Mouse (Mus musculus): ENCODE data around the gene Lrrc8e.

The Lrrc8e gene

DNA sequence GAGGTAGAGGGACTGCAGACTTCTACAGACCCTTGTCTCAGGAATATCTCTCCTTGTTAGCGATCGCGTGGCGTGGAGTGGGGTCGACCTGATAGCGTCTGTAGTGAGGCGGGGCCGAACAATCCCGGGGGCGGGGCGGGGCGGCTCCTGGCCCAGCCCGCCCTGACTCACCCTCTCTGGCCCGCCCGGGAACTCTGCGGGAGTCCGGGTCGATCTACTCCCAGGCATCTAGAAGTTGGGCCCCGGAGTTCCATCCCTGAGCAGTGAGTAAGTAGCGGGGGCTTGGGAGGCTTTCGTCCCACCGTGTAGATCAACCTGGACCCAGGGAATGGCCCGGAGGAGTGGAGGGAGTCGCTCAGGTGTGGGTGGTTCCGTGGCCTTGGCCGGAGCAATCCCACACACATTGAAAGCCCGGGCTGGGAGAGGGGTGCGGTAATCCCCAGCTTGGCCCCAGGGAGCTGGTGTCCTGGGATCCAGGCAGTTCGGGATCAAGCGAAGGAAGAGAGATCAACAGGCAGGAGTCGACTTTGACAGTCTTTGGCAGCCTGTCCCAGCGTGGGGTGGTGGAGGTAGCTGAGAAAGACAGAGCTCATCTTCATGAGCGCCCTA, at the start of gene Lrrc8e:
Gene Lrrc8e, plus strand, starts transcription at position 89 of the 609 bp plus-strand sequence.
- DNase-seq (ENCODE audit: low spot score in 2 of 2), result no peak

DNA sequence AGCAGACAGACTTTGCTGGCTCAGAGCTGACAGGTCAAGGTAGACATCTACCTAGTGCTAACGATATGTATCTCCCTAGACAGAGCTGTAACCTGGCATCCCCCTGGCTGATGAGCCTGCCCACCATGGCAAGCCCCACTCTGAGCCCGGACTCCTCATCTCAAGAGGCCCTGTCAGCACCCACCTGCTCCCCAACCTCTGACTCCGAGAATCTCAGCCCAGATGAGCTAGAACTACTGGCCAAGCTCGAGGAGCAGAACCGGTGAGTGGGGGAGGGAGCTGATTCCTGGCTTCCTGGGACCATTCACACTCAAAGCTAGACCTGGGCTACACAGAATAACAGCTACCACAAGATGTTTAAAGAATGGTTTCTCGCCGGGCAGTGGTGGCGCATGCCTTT, 43.2 kb upstream of the Lrrc8e start:
- no peak for DNase-seq (ENCODE audit: low spot score in 2 of 2)

DNA sequence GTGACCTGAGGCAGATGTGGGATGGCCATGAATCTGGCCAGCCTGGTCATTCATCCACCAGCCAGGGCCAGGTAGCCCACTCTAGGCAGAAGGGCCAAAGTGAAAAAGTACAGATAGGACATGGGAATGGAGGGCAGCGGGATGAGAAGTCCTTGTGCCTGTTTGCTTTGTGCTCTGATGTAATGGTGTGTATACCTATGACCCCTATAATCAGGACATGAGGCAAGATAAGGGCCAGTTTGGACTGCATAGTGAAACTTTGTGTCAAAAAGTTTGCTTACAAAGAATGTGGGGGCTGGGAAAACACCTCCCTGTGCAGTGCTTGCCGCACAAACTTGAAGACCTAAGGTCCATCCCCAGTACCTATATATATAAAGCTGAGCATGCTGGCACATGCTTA, 40.5 kb upstream of the Lrrc8e start:
- DNase-seq (ENCODE audit: low spot score in 2 of 2), result no peak

DNA sequence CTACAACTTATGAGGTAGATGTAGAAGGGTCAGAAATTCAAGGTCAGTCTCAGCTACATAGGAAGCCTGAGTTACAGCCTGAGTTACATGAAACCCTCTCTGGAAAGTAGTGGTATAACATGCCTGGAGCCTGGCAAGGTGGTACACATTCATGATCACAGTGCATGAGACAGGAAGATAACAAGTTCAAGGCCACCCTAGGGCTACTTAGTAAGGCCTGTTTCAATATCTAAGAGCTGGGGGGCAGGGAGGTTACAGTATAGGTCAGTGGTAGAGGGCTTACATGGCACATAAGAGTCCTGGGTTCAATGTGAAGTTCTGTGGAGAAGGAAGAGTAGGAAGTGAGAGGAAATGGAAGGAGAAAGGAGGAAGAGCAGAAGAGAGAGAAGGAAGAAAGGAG, 38.0 kb upstream of the Lrrc8e start:
- DNase-seq (ENCODE audit: low spot score in 2 of 2), result no peak

DNA sequence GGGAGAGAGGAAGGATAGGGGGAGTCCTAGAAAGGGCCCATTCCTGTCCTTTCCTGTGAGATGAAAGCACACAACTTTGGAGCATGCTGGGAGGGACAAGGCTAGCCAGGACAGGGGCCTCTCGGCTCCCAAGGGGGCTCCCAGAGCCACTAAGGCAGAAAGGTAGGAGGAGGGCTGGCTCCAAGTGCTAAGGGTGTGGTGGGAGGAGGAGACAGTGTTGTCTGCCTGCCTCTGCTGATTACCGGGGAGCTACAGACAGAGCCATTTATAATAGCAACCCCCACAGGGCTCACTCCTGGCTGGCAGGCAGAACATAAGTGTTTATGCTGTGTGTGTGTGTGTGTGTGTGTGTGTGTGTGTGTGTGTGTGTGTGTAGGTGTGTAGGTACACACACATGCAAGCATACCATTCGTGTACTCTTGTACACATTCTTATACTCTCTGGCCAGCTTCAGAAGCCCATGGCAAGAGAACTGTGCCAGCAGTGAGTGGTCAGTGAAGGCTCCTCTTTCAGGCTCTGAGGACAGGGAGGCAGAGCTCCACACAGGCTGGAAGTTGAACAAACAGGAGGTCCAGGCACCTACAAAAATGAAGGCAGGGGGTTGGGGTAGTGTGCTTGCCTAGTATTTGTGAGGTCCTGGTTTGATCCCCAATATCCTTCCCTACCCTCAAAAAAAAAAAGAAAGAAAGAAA, 37.5 kb upstream of the Lrrc8e start:
- DNase-seq (ENCODE audit: low spot score in 2 of 2), result no peak

DNA sequence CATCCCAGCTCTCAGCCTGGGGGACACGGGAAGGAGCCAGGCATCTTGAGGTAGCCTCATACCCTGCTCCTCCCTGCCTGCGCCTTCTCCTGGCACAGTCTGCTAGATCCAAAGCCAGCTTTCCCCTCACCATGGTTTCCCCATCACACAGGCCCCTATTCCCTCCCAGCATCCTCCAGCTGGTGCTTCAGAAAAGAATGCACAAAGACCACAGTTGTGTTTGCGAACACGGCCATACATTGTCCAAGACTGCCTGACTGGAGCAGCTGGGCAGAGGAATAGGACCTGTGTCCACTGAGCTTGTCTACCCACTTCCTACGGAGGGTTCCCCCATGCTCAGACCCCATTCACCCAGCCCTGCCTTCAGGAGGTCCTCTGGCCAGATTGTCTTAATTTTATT, 34.3 kb upstream of the Lrrc8e start:
- DNase-seq (ENCODE audit: low spot score in 2 of 2), result peak in 1 of 2 experiments; percentile 63

DNA sequence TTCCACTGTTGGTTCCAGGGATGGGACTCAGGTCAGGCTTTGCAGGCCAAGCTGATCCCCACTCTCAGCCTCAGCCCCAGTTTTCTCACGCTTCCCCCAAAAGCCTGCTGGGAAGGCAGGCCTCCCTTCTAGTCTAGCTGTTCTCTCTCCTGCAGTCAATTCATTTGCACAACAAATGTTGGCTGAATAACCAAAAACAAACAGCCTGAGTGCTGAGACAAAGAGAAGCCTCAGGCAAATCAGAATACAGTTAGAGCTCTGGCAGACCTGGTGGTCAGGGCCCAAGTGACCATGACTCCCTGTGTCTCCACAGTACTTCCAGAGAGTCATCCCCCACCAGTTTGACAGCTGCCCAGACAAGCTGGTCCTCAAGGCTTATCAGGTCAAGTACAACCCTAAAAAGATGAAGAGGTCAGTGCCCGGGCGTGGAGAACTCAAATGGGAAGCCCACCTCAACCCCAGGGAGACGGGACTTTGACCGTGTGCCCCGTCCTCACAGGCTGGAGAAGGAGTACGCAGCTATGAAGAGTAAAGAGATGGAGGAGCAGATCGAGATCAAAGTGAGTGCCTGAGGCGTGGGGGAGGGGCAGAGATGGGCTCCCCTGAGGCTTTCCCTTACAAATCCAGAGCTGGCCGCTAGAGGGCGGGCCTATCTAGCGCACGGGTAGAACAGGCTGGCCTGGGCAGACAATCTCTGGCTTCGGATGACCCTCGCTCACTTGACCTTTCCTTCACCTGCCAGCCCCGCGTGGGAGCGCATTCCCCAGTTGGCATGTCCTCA, 33.6 kb upstream of the Lrrc8e start:
- peak; percentile 73 to 94 for DNase-seq (ENCODE audit: low spot score in 2 of 2)

DNA sequence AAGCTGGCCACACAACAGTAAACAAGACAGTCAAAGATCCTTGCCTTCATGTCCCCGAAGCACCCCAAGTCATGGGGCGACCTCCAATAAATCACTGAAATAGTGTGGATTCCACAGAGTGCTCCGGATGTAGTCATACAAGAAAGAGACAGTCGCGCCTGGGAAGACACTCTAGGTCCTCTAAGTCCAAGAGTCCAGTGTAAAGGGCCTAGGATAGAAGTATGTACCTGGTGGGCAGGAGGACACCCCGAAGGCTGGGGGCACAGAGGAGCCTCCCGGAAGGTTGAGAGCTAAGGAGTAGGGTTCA, 33.1 kb upstream of the Lrrc8e start:
- DNase-seq (ENCODE audit: low spot score in 2 of 2), result no peak

DNA sequence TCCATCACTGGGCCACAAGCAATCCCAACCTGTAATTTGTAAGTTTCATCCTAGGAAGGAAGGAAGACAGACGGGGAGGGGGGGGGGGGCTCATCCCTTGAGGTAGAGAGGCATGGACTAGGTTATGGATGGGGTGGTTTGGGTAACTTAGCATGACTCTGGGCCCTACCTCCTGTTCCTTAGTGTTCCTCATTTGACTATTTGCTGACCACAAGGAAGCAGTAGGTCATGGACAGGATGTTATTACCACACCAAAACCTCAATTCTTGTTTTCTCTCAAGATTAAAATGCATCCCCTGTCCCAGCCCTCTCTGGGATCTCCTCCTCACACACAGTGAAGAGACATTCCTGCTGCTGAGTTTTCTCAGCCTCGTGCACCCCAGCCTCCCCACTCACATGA, 25.3 kb upstream of the Lrrc8e start:
- DNase-seq (ENCODE audit: low spot score in 2 of 2), result no peak

DNA sequence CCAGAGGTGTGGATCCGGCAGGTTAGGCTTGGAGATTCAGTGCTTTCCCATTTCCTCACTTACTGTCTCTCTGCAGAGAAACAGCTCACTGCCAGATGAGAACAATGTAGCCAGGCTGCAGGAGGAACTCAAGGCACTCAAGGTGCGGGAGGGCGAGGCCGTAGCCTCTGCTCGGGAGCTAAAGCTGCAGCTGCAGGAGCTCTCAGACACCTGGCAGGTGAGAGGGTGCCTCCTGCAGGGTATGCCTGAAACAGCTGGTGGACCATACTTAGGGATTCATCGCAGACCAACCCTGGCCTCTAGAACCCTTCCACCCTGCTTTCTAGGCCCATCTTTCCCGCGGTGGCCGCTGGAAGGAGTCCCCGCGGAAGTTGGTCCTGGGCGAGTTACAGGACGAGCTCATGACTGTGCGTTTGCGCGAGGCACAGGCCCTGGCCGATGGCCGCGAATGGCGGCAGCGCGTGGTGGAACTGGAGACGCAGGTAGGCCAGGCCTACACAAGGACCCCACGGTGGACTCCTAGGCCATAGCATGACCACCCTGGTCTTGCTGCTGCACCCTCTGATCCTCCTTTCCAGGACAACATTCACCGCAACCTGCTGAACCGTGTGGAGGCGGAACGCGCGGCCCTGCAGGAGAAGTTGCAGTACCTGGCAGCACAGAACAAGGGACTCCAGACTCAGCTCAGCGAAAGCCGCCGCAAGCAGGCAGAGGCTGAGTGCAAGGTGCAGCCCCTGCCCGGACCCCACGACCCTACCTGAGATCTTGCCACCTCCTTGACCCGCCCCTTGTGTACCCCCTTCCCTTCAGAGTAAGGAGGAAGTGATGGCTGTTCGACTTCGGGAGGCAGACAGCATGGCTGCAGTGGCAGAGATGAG, 21.1 kb upstream of the Lrrc8e start:
- DNase-seq (ENCODE audit: low spot score in 2 of 2), result no peak

DNA sequence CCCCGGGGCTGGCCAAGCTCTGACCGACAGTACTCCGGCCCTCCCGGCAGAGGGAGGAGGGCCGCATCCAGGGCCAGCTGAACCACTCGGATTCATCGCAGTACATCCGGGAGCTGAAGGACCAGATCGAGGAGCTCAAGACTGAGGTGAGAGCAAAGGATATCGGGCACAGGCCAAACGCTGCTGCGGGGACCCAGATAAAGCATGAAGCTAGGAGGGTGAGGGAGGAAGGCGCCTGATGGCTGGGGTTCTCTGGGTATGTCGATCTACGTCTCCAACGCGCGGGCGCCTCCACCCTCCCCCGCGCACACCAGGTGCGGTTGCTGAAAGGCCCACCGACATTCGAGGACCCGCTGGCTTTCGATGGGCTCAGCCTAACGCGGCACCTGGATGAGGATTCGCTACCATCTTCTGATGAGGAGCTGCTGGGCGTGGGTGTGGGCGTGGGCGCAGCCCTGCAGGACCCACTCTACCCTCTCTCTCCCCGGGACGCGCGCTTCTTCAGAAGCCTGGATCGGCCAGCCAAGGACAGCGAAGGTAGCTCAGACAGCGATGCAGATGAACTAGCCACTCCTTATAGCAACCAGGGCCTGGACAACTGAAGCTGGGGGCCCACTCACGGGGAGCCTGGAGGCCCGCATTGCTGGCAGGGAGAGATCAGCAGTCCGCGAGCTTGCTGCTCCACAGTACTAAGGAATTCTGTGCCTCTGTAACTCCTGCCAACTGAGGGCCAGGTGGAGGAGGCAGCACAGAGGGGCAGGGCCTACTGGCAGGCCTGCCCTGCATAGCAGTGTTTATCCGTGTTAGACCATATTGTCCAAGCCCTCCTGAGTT, 20.2 kb upstream of the Lrrc8e start:
- no peak for DNase-seq (ENCODE audit: low spot score in 2 of 2)

DNA sequence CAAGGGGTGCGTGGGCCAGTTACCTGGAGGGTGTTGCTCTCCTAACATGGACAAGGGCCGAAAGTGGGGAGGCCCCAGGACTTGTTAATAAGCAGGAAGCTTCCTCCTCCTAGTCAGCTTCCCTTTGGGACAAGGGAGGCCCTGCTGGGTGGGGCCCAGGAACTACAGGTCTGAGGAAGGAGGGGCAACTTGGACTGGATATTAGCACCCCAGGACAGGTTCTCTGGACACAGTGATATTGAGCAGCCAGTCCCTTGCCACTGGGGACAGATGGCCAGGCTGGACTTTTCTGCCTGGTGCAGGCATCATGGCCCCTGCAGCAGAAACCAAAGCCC, 19.6 kb upstream of the Lrrc8e start:
- DNase-seq (ENCODE audit: low spot score in 2 of 2), result no peak

DNA sequence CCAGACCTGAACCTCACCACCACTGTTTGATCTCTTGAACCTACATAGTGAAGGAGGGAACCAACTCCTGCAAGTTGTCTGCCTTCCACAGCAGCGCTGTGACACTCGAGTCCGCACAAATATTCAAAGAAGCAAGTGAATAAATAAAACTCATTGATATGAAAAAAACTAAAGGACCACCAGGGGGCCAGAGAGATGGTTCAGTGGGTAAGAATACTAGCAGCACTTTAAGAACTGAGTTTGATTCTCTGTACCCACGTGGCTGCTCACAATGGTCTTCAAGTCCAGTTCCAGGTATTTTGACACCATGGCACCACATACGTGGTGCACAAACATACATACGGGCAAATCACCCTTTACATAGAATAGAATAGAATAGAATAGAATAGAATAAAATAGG, 15.5 kb upstream of the Lrrc8e start:
- no peak for DNase-seq (ENCODE audit: low spot score in 2 of 2)

DNA sequence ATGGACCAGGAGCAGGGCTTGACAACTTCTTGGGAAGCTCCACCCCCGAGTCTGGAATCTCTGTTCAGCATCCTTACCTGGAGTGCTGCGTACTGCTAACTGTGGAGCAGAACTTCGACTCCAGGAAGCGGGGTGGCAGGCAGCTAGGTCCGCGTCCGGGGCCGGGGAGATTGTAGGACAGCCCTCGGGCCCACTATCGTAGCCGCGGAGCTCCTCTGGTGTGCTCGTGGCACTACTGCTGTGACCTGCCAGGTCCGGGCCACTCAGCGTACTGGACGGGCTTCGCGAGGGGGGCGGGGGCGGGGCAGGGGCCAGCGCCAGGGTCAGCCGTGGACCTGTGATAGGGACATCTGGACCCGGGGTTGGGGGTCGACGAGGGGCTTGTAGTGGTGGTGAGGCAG, 13.8 kb upstream of the Lrrc8e start:
- DNase-seq (ENCODE audit: low spot score in 2 of 2), result no peak

DNA sequence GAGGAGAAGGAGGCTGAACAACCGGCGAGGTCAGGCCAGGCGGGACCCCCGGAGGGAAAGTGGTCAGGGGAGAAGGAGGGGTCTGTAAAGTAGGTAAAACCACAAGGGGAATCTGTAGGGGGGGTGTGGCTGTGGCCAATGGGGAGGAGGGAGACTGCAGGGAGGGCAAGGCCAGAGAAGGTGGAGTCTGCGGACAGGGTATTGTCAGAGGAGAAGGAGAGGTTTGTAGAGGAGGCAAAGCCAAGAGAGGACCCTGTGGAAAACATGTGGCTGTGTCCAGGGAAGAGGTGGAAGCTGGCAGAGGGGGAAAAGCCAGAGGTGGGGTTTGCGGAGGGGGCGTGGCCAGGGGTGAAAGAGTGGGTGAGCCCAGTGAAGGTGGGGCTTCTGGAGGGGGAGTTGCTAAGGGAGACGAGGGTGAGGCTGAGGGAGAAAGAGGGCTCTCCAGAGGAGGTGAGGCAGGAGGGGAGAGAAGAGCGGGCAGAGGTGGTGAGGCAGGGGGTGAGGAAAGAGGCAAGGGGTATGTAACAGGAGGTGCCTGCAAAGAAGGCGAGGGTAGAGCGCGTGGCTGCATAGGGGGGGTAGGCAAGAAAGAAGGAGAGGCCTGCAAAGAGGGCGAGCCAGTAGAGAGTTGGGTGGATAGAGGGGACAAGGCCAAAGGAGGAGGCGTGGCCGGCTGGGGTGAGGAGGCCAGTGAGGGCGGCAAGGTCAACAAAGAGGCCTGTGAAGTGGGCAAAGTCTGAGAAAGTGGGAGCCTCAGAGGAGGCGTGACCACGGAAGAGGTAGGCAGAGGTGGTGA, 13.2 kb upstream of the Lrrc8e start:
- no peak for DNase-seq (ENCODE audit: low spot score in 2 of 2)

DNA sequence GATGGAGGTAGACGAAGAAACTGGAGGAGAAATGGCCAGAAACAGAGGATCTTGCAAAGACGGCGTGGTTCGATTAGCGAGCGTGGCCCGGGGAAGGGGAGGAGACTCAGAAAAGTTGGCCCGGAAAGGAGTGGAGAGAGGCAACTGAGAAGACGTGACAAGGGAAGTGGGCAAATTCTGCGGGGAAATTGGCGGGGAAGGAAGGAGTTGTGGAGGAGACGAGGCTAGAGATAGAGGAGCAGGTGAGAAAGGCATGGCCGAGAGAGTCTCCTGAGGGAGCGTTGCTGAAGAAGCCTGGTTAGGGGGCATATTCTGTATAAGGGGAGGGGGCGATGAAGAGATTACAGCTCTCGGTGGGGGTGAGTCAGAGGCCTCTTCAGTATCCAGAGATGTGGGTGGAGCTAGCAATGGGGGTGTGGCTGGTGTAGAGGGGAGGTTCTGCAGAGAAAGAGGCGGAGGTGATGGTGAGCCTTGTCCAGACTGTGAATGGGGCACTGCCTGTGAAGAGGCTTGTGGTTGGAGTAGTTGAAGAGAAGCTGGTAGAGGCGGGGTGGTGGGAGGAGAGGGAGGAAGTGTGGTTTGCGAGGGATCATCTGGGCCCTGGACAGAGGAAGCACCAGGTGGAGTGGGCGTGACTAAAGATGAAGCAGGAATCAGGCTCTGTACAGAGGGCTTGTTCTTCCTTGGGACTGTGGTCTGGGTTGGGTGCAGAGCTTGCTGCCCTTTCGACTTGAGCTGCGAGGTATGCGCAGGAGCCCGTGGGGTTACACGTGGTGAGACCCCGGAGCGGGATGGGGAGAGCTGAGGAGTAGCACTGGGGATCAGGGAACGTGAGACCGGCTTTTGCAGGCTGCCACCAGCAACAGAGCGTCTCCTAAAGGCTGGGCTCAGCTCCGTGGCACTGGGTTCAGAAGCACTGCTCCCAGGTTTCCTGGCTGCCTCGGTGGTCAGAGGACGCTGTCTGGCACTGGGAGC, 12.3 kb upstream of the Lrrc8e start:
- DNase-seq (ENCODE audit: low spot score in 2 of 2), result no peak

DNA sequence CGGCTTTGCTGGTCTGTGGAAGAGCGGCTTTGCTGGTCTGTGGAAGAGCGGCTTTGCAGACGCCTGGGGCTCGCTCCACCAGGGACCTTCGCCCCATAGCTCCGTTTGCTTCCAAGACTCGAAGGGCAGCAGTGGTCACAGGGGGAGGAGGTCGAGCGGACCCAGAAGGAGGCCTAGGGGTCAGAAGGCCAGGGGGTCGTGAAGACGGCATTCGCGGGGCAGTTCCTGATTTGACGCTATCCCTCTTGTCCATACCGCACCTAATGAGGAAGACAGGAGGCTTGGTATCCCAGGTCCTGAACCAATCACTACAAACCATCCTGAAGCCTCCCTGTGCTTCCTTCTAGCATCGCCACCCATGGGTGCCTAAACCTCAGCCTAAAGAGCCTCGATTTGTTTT, 10.3 kb upstream of the Lrrc8e start:
- no peak for DNase-seq (ENCODE audit: low spot score in 2 of 2)

DNA sequence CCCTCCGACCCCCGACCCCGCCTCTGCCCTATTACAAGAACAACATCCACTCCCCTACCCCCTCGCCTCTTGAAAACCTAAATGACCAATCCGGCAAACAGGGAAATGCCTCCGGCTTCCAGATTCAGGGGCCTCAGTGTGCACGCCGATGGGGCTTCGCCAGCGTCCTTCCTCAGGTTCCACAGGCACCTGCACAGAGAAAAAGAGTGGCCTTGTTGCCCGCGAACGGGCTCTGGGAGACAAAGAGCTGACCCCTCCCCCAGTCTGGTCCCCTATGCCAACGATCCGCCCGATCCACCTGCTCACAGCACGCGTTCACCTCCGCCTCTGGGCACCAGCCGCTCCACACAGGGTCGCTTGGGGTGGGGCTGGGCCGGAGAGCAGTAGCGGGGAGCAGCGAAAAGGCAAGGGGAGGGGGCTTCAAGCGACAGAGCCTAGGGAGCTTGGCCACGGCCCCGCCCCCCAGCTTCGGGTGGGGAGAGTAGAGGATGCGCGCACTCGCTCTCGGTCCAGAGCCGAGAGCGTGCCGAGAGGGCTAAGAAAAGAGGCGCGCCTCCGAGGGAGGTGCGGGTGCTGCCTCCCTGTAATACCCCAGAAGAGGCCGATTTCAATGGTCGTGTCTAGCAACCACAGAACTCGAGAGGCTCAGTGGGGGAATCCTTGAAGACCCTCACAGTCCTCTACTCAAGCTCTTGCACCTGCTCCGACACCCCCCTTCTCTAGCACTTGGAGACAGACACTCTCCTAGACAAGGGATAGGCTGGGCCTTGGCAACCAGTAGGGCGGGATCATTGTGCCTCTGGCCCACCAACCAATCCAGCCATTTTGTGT, 9.6 kb upstream of the Lrrc8e start, which contains the start of gene Prr36:
Gene Prr36, minus strand, starts transcription at position 669 of the 831 bp plus-strand sequence.
- DNase-seq (ENCODE audit: low spot score in 2 of 2), result peak in 1 of 2 experiments; percentile 55

All from left cerebral cortex, adult 9 months (tissue).